Mouse (Mus musculus) liver, embryonic 14.5 days (tissue): ENCODE measurements around the gene Gcgr. TPM values are rescaled to one million over a fixed set of nuclear protein-coding genes. Genes with fewer than 3 reads are reported as not detected.

Experiments used
- ATAC-seq: fragments of 200-750 bp; cut with Nextera tagmentation; 2 replicates; pipeline ENCODE4 v1.8.0; 2017; ENCODE audit warnings: moderate number of reproducible peaks, mild to moderate bottlenecking, moderate library complexity; ENCODE audit not compliant: insufficient read depth
- DNase-seq, 3 experiments: peaks; one replicate each; pipeline ENCODE4 v3.0.0-alpha.2; 2012 to 2013; ENCODE audit warnings: low read depth in 3 of 3, low spot score in 3 of 3
- H3K27ac ChIP-seq: fragments of 300-500 bp; sonication (generic); 2 replicates; pipeline ENCODE4 v1.5.1; 2014; ENCODE audit warnings: moderate library complexity, mild to moderate bottlenecking, control low read depth, inconsistent platforms
- H3K27me3 ChIP-seq: fragments of 300-500 bp; sonication (generic); 2 replicates; pipeline ENCODE4 v1.6.1; 2014; ENCODE audit warnings: mild to moderate bottlenecking, low read length, moderate library complexity; ENCODE audit not compliant: control insufficient read depth, insufficient read depth
- H3K36me3 ChIP-seq: fragments of 300-500 bp; sonication (generic); replicated peaks from 2 replicates; pipeline ENCODE4 v1.6.1; 2014; ENCODE audit warnings: low read depth; ENCODE audit not compliant: control insufficient read depth, insufficient read depth
- H3K4me1 ChIP-seq, 2 experiments: fragments of 200-500 bp in 1 of 2; fragments of 300-500 bp in 1 of 2; sonication (generic) in 1 of 2; replicated peaks; 2 replicates each; pipeline ENCODE4 v1.6.1; 2012 to 2014; ENCODE audit warnings: antibody characterized with exemption in 1 of 2, inconsistent platforms in 1 of 2, low read length in 1 of 2; ENCODE audit not compliant: control insufficient read depth in 2 of 2, insufficient read depth in 2 of 2
- H3K4me2 ChIP-seq: fragments of 300-500 bp; sonication (generic); 2 replicates; pipeline ENCODE4 v1.6.1; 2014; ENCODE audit warnings: low read depth, mild to moderate bottlenecking, control low read depth, moderate library complexity
- H3K4me3 ChIP-seq, 2 experiments: fragments of 200-500 bp in 1 of 2; fragments of 300-500 bp in 1 of 2; sonication (generic) in 1 of 2; 2 replicates each; pipeline ENCODE4 v1.5.1; 2012 to 2014; ENCODE audit warnings: low read depth in 2 of 2, low read length in 2 of 2, mild to moderate bottlenecking in 2 of 2, control low read depth in 1 of 2, inconsistent platforms in 1 of 2, moderate library complexity in 1 of 2; ENCODE audit not compliant: insufficient read depth in 1 of 2
- H3K9ac ChIP-seq: fragments of 300-500 bp; sonication (generic); replicated peaks from 2 replicates; pipeline ENCODE4 v1.6.1; 2014; ENCODE audit warnings: mild to moderate bottlenecking, control low read depth, moderate library complexity
- H3K9me3 ChIP-seq: fragments of 300-500 bp; sonication (generic); 2 replicates; pipeline ENCODE4 v1.6.1; 2016; ENCODE audit warnings: low read length, mixed read lengths; ENCODE audit not compliant: control insufficient read depth
- CTCF ChIP-seq: IDR thresholded peaks from 2 replicates; pipeline ENCODE4 v1.5.1; 2016; ENCODE audit warnings: antibody characterized with exemption, low read depth, control low read depth
- EP300 ChIP-seq: IDR thresholded peaks from 2 replicates; pipeline ENCODE4 v1.6.1; 2016; ENCODE audit warnings: antibody characterized with exemption, low read depth
- WGBS: fragments of 180-500 bp; shearing (Covaris S2); extraction: QIAGEN DNeasy Blood & Tissue Kit; methylation state at CpG from one replicate; pipeline ENCODE4 v1.1.7; 2014; ENCODE audit not compliant: insufficient replicate concordance; 5-methylcytosine and 5-hydroxymethylcytosine counted together
- polyA plus RNA-seq, 2 experiments: library from polyadenylated mRNA; depleted of rRNA in 1 of 2; stranded (reverse) in 1 of 2; unstranded in 1 of 2; fragments of >200 nt; fragmentation: Nextera tagmentation in 1 of 2; extraction: Ambion mirVana in 1 of 2; gene quantifications; 2 replicates each; pipeline versions ENCODE4 v1.2.1 to v1.2.3; 2012 to 2014

The Gcgr gene
- polyA plus RNA-seq, 2 experiments: 11.6 to 19.8 TPM

GRCm38 (mm10) chr11:120547469-120547868, 17.0 kb downstream of the Gcgr start:
- H3K4me2 ChIP-seq: no peak overlapping the region
- H3K4me3 ChIP-seq: no peak overlapping the region
- DNase-seq (no peak), ATAC-seq (no peak)
- H3K27me3 ChIP-seq: no peaks in the 10 kb centered on the region
- no peak overlapping the region for H3K9ac ChIP-seq
- 39% methylated on average over 2 of the region's 2 CpGs for WGBS
- H3K4me1 ChIP-seq: peaks cover 14 to 25% of the 10 kb centered on the region in 2 experiments
- no peaks in the 10 kb centered on the region for H3K36me3 ChIP-seq
- no peaks in the 10 kb centered on the region for H3K9me3 ChIP-seq
- no peak overlapping the region for H3K27ac ChIP-seq
- TF ChIP-seq EP300 (no peak), CTCF (peak; percentile 36; the same call in 1 of the 2 replicates)

DNA sequence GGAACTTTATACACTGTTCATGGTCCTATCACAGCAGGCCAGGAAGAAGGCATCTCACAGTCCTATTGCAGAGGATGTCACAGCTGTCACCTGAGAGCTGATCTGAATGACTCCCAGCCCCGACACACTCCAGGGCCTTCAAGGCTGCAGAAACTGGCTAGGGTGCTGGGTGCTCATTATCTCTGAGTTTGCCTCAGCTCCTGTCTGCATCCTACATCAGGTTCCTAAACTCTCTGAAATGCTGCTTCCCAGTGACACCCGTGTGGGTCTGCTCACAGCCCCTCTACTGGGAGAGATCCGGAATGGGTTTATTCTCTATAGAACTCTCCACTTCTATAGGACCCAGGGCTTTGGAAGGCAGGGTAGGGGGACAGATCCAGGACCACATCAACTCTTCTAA, 17.7 kb downstream of the Gcgr start:
- Histone ChIP-seq H3K9ac (peak overlapping the region; percentile 9; the same call in 1 of the 2 replicates), H3K4me2 (peak overlapping the region; percentile 73), H3K9me3 (no peaks in the 10 kb centered on the region), H3K4me3 (no peak overlapping the region; a peak in 1 of 4 replicates), H3K4me1 (peaks cover 14 to 25% of the 10 kb centered on the region in 2 experiments), H3K27ac (peak overlapping the region; percentile 39), H3K36me3 (no peaks in the 10 kb centered on the region), H3K27me3 (no peaks in the 10 kb centered on the region)
- WGBS: 72% methylated on average over 3 of the region's 3 CpGs
- no peak for DNase-seq
- no peak for ATAC-seq
- TF ChIP-seq CTCF: no peak
- TF ChIP-seq EP300: no peak

DNA sequence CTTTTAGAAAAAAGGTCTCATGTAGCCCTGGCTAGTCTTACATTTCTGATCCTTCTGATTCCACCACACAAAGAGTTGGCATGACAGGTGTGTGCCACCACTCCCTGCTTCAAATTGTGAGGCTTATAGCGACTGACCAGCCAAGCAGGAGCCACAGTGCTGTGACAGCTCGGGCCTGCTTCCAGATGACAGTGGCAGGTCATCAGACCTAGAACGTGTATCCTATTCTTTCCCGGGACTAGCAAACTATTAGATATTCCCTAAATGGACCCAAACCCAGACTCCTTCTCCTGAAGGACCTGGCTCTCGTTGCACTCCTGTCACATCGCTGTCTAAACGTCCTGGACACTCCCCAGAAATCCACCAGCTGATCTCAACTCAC, 18.3 kb downstream of the Gcgr start:
- no peaks in the 10 kb centered on the region for H3K27me3 ChIP-seq
- H3K4me1 ChIP-seq: peaks cover 14 to 25% of the 10 kb centered on the region in 2 experiments
- no peaks in the 10 kb centered on the region for H3K36me3 ChIP-seq
- H3K4me3 ChIP-seq: peak overlapping the region; percentile 60 to 82
- no peaks in the 10 kb centered on the region for H3K9me3 ChIP-seq
- peak overlapping the region; percentile 87 for H3K27ac ChIP-seq
- DNase-seq (no peak), ATAC-seq (no peak)
- H3K9ac ChIP-seq: peak overlapping the region; percentile 94
- no peak for TF ChIP-seq EP300
- TF ChIP-seq CTCF: no peak
- peak overlapping the region; percentile 73 for H3K4me2 ChIP-seq
- WGBS: 15% methylated on average over 7 of the region's 7 CpGs

DNA sequence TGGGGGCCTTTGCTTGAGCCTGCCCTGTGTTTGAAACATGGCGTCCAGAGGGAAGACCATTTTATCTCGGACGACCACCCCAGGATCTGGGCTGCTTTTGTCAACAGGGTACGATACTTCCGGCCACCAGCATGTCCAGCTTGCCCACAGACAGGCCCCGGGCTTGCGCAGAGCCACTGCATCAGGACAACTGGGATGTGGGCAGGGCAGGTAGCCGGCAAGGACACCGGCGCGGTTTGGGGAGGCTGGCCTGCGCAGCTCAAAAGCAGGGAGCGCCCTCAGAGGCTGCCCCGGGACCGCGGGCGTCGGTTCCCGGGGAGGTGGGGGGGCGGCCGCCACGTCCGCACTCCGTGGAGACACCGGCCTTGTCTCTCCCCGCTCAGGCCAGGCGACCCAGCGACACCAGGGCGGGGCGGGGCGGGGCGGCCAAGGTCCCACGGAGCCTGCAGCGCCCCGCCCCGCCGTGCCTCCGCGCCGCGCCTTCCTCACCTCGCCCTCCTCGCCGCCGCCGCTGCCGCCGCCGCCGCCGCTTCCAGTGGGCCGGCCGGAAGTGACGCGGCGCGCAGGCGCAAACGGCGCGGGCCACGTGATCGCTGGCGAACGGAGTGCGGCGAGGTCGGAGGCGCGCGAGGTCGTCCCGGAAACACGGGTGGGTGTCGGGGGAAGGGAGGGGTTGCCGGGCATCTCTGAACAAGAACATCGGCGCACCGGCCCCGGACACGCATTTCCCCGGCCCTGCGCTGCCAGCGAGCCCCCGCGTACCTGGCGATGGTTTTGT, 18.9 kb downstream of the Gcgr start, which contains the start of gene Mcrip1:
Gene Mcrip1 (minus strand): TSS at position 560 of the 778 bp plus-strand sequence.
- peaks cover 14 to 25% of the 10 kb centered on the region in 2 experiments for H3K4me1 ChIP-seq
- H3K9me3 ChIP-seq: no peaks in the 10 kb centered on the region
- DNase-seq: peak; percentile 80 to 86 (median 84)

GRCm38 (mm10) chr11:120549986-120550809, 19.7 kb downstream of the Gcgr start:
- Histone ChIP-seq H3K4me1 (peaks cover 14 to 26% of the 10 kb centered on the region in 2 experiments), H3K9me3 (no peaks in the 10 kb centered on the region), H3K9ac (peak overlapping the region; percentile 2), H3K27me3 (no peaks in the 10 kb centered on the region), H3K36me3 (no peaks in the 10 kb centered on the region), H3K4me3 (peak overlapping the region; percentile 55 to 82), H3K27ac (no peak overlapping the region), H3K4me2 (peak overlapping the region; percentile 73)
- TF ChIP-seq EP300 (no peak), CTCF (no peak)
- ATAC-seq: no peak
- DNase-seq: no peak
- 67% methylated on average over 11 of the region's 11 CpGs for WGBS

More for the DNA sequence above, 18.9 kb downstream of the Gcgr start, which contains the start of gene Mcrip1:
- Histone ChIP-seq H3K4me3 (peak within 1 kb of the TSS; percentile 60 to 82), H3K27ac (peak within 1 kb of the TSS; percentile 87), H3K9ac (peak within 1 kb of the TSS; percentile 94), H3K4me2 (peak within 1 kb of the TSS; percentile 73), H3K27me3 (no peaks in the 10 kb centered on the region), H3K36me3 (no peaks in the 10 kb centered on the region)
- peak; percentile 93 for ATAC-seq
- WGBS: under 1% methylated on average over 73 of the region's 87 CpGs
- TF ChIP-seq EP300 (no peak), CTCF (no peak)
